Mouse (Mus musculus): Measurements from ENCODE around the gene Pgpep1l.
"Not testable (repeated sequence)": the region's sequence is repeated elsewhere in the genome, so short reads cannot be mapped to it uniquely, and the experiment has no call there.

The Pgpep1l gene

GRCm38 (mm10) chr7:68282304-68283132, 18.5 kb upstream of the Pgpep1l start:
- no peak for DNase-seq (ENCODE audit: low spot score in 2 of 2)

GRCm38 (mm10) chr7:68281341-68281740, 17.3 kb upstream of the Pgpep1l start:
- no peak for DNase-seq (ENCODE audit: low spot score in 2 of 2)

GRCm38 (mm10) chr7:68280352-68280869, 16.4 kb upstream of the Pgpep1l start:
- no peak for DNase-seq (ENCODE audit: low spot score in 2 of 2)

GRCm38 (mm10) chr7:68279481-68279880, 15.4 kb upstream of the Pgpep1l start:
- no peak for DNase-seq (ENCODE audit: low spot score in 2 of 2)

GRCm38 (mm10) chr7:68278908-68279307, 14.9 kb upstream of the Pgpep1l start:
- DNase-seq (ENCODE audit: low spot score in 2 of 2), result no peak

GRCm38 (mm10) chr7:68278385-68278784, 14.4 kb upstream of the Pgpep1l start:
- no peak for DNase-seq (ENCODE audit: low spot score in 2 of 2)

GRCm38 (mm10) chr7:68277897-68278270, 13.9 kb upstream of the Pgpep1l start:
- no peak for DNase-seq (ENCODE audit: low spot score in 2 of 2)

- DNase-seq (ENCODE audit: low spot score in 2 of 2), result no peak
Observed at GRCm38 (mm10) chr7:68277054-68277896, 13.2 kb upstream of the Pgpep1l start.

- DNase-seq (ENCODE audit: low spot score in 2 of 2), result no peak
Observed at GRCm38 (mm10) chr7:68275838-68276731, 12.1 kb upstream of the Pgpep1l start.

GRCm38 (mm10) chr7:68275445-68275837, 11.4 kb upstream of the Pgpep1l start:
- not testable (repeated sequence) for DNase-seq (ENCODE audit: low spot score in 2 of 2)

- no peak for DNase-seq (ENCODE audit: low spot score in 2 of 2)
Observed at GRCm38 (mm10) chr7:68274951-68275350, 10.9 kb upstream of the Pgpep1l start.

- no peak for DNase-seq (ENCODE audit: low spot score in 2 of 2)
Observed at GRCm38 (mm10) chr7:68274218-68274617, 10.2 kb upstream of the Pgpep1l start.

- no peak for DNase-seq (ENCODE audit: low spot score in 2 of 2)
Observed at GRCm38 (mm10) chr7:68273515-68273914, 9.5 kb upstream of the Pgpep1l start, which contains the start of gene Fam169b. Gene Fam169b, plus strand, starts transcription at chr7:68273839.

- no peak for DNase-seq (ENCODE audit: low spot score in 2 of 2)
Observed at GRCm38 (mm10) chr7:68272607-68273006, 8.6 kb upstream of the Pgpep1l start.

GRCm38 (mm10) chr7:68271816-68272215, 7.8 kb upstream of the Pgpep1l start:
- DNase-seq (ENCODE audit: low spot score in 2 of 2), result no peak

- no peak for DNase-seq (ENCODE audit: low spot score in 2 of 2)
Observed at GRCm38 (mm10) chr7:68270551-68270950, 6.5 kb upstream of the Pgpep1l start.

GRCm38 (mm10) chr7:68266691-68267090, 2.7 kb upstream of the Pgpep1l start:
- no peak for DNase-seq (ENCODE audit: low spot score in 2 of 2)

- DNase-seq (ENCODE audit: low spot score in 2 of 2), result no peak
Observed at GRCm38 (mm10) chr7:68265391-68265790, 1.4 kb upstream of the Pgpep1l start.

GRCm38 (mm10) chr7:68264531-68264930, 498 bp upstream of the Pgpep1l start:
- DNase-seq (ENCODE audit: low spot score in 2 of 2), result peak; percentile 50 to 77

- no peak for DNase-seq (ENCODE audit: low spot score in 2 of 2)
Observed at GRCm38 (mm10) chr7:68263346-68264027, 546 bp downstream of the Pgpep1l start.

All from frontal cortex, postnatal 10 days (tissue).